Mouse (Mus musculus) forebrain, embryonic 11.5 days (tissue): ENCODE measurements around the gene Agbl4. TPM values are rescaled to one million over a fixed set of nuclear protein-coding genes. Genes with fewer than 3 reads are reported as not detected.

Experiments
- ATAC-seq: fragments of 200-750 bp; cut with Nextera tagmentation; replicated peaks from 2 replicates; pipeline ENCODE4 v1.8.0; 2017; ENCODE audit warnings: moderate TSS enrichment; ENCODE audit not compliant: low FRiP score
- DNase-seq: peaks from one replicate; pipeline ENCODE4 v3.0.0-alpha.2; 2017; ENCODE audit warnings: low spot score
- H3K27ac ChIP-seq: fragments of 300-500 bp; sonication (generic); 2 replicates; pipeline ENCODE4 v1.5.1; 2014; ENCODE audit warnings: low read depth, low read length
- H3K27me3 ChIP-seq: fragments of 300-500 bp; sonication (generic); 2 replicates; pipeline ENCODE4 v1.6.1; 2014; ENCODE audit warnings: mild to moderate bottlenecking, low read length, mixed read lengths; ENCODE audit not compliant: control insufficient read depth, insufficient read depth
- H3K36me3 ChIP-seq: fragments of 300-500 bp; sonication (generic); 2 replicates; pipeline ENCODE4 v1.6.1; 2014; ENCODE audit warnings: mild to moderate bottlenecking, low read length, moderate library complexity, mixed read lengths; ENCODE audit not compliant: control insufficient read depth, insufficient read depth
- H3K4me1 ChIP-seq: fragments of 300-500 bp; sonication (generic); replicated peaks from 2 replicates; pipeline ENCODE4 v1.6.1; 2014; ENCODE audit warnings: low read length, mixed read lengths; ENCODE audit not compliant: control insufficient read depth, insufficient read depth
- H3K4me2 ChIP-seq: fragments of 300-500 bp; sonication (generic); 2 replicates; pipeline ENCODE4 v1.6.1; 2014; ENCODE audit warnings: low read depth, mild to moderate bottlenecking, low read length, moderate library complexity, mixed read lengths; ENCODE audit not compliant: severe bottlenecking
- H3K4me3 ChIP-seq: fragments of 300-500 bp; sonication (generic); 2 replicates; pipeline ENCODE4 v1.5.1; 2014; ENCODE audit warnings: low read depth, low read length
- H3K9ac ChIP-seq: fragments of 300-500 bp; sonication (generic); 2 replicates; pipeline ENCODE4 v1.6.1; 2014; ENCODE audit warnings: low read length
- H3K9me3 ChIP-seq: fragments of 300-500 bp; sonication (generic); 2 replicates; pipeline ENCODE4 v1.6.1; 2016; ENCODE audit warnings: low read length, mixed read lengths; ENCODE audit not compliant: control insufficient read depth
- WGBS: fragments of 180-500 bp; shearing (Covaris S2); extraction: QIAGEN DNeasy Blood & Tissue Kit; methylation state at CpG from one replicate; pipeline ENCODE4 v1.1.7; 2014; 5-methylcytosine and 5-hydroxymethylcytosine counted together
- polyA plus RNA-seq: library from polyadenylated mRNA; unstranded; fragments of >200 nt; fragmentation: Nextera tagmentation; extraction: Ambion mirVana; gene quantifications from 2 replicates; pipeline ENCODE4 v1.2.1, GENCODE M21; 2014

Gene Agbl4
- polyA plus RNA-seq, 1 experiment from 2014 or later, result 1.1 TPM

DNA sequence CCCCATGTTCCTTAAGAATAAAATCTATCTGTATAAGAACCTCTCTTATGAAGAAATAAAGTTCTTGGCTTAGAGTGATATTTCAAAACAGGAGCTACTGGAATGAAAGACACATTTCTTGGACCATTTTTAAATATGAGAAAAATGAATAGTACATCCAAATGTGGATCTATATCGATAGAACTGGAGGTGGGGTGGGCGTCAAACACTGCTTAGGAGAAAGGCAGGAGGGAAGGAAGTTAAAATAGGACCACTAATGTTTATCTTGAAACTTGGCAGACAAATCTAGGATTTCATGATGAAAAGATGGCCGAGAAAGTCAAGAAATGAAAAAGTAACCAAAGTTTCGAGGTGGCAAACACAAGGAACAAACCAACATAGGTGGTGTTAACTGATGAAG lies 391.1 kb downstream of the Agbl4 start:
- Histone ChIP-seq H3K4me3 (no peak overlapping the region), H3K9ac (no peak overlapping the region), H3K27me3 (no peaks in the 10 kb centered on the region), H3K4me1 (no peaks in the 10 kb centered on the region), H3K27ac (no peak overlapping the region), H3K4me2 (no peak overlapping the region), H3K9me3 (no peaks in the 10 kb centered on the region), H3K36me3 (no peaks in the 10 kb centered on the region)
- 85% methylated on average over 4 of the region's 4 CpGs for WGBS
- ATAC-seq (no peak), DNase-seq (no peak)

DNA sequence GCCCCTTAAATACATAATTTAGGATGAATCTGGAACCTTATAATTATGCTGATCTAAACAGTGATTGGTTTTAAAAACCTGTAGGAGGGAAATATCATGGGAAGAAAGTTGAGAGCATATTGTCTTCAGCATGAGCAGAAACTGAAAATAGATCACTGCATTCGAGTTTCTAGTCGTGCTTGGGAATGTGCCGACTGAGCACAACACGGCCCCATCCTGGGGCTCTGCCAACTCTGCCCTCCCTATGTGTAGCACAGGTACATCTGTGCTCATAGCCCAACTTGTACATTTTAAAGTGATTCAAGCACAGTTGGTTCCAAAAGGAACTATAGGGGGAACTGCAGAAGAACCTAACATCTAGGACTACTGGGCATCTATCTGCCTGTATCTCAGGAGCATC lies 402.4 kb downstream of the Agbl4 start:
- Histone ChIP-seq H3K4me2 (no peak overlapping the region), H3K4me1 (no peaks in the 10 kb centered on the region), H3K9ac (no peak overlapping the region), H3K9me3 (no peaks in the 10 kb centered on the region), H3K27ac (no peak overlapping the region), H3K27me3 (no peaks in the 10 kb centered on the region), H3K4me3 (no peak overlapping the region), H3K36me3 (no peaks in the 10 kb centered on the region)
- ATAC-seq (no peak), DNase-seq (no peak)
- 91% methylated on average over 4 of the region's 4 CpGs for WGBS

DNA sequence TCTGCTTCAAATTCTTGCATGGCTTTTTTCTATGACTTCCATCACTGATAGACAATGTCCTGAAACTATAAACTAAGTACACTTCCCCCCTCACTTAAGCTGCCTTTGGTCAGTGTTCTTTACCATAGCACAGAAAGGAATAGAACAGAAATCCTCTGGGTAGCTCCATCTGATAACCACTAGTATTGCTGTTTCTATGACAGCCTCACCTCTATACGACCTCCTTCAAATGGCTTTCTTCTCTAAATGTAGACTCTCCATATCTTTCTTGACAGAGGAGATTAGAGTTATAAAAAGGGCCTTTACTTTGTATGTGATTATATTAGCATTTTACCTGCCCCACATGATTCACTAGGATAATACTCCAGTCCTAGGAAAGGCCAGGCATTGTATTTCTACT lies 413.5 kb downstream of the Agbl4 start:
- DNase-seq, result no peak
- H3K36me3 ChIP-seq, result no peaks in the 10 kb centered on the region
- no peak overlapping the region for H3K27ac ChIP-seq
- H3K4me2 ChIP-seq, result no peak overlapping the region
- no peak for ATAC-seq
- H3K9me3 ChIP-seq, result no peaks in the 10 kb centered on the region
- WGBS, result 82% methylated on average over 1 of the region's 1 CpGs
- no peaks in the 10 kb centered on the region for H3K4me1 ChIP-seq
- H3K27me3 ChIP-seq, result no peaks in the 10 kb centered on the region
- H3K9ac ChIP-seq, result no peak overlapping the region
- H3K4me3 ChIP-seq, result no peak overlapping the region

DNA sequence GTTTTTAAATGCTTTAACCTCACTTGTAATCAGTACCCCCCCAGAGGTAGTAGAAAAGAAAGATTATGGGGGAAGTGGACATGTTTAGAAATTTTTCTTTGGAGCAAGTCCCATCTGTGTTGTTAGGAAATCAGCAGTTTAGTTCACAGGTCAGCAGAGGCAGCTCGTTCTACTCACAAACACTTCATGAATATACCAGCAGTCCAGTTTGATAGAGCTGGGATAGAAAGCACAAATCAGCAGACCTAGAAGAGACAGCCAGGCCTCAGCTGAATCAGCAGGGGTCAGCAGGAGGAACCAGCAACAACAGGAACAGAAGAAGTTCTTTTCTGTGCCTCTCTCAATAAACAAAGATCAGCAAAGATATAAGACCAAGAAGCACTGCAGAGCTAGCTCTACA lies 435.3 kb downstream of the Agbl4 start:
- Histone ChIP-seq H3K36me3 (no peaks in the 10 kb centered on the region), H3K9ac (no peak overlapping the region), H3K4me1 (no peaks in the 10 kb centered on the region), H3K27ac (no peak overlapping the region), H3K4me3 (no peak overlapping the region), H3K4me2 (no peak overlapping the region), H3K9me3 (no peaks in the 10 kb centered on the region), H3K27me3 (no peaks in the 10 kb centered on the region)
- 58% methylated on average over 1 of the region's 1 CpGs for WGBS
- DNase-seq (no peak), ATAC-seq (no peak)

DNA sequence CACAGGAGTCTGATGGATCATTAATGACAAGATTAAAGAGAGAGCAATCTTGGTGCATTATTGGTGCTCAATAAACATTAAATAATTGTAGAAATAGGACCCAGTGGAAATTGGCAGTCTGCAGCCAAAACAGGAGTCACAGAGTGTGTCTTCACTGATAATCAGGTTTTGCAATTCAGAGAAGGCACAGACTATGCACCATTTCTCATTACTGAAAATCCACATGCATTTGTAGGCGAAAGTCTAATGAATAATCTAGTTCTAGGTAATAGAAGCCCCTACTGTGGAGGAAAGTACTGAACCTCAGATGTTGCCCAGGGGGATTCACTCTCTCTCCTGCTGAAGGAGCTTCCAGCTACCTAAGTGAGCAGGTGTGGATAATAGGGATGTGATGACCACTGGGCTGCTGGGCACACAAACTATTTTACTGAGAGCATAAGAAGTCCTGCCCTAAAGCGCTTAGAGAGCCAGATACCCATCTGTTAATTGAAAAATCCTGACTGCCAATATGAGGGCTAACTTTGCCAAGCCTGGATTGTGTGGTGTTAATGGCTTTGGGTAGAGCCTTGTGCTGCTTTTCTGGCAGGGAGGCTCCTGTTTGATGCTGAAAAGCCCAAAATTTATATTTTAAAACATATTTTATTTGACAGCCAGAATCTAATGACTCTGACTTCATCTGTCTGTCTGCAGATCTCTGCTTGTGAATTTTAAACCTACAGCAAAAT lies 482.4 kb downstream of the Agbl4 start:
- ATAC-seq (no peak), DNase-seq (no peak)
- Histone ChIP-seq H3K4me1 (no peaks in the 10 kb centered on the region), H3K4me2 (no peak overlapping the region), H3K36me3 (no peaks in the 10 kb centered on the region), H3K9me3 (no peaks in the 10 kb centered on the region), H3K9ac (no peak overlapping the region), H3K27ac (no peak overlapping the region), H3K4me3 (no peak overlapping the region), H3K27me3 (no peaks in the 10 kb centered on the region)
- 90% methylated on average over 2 of the region's 2 CpGs for WGBS

DNA sequence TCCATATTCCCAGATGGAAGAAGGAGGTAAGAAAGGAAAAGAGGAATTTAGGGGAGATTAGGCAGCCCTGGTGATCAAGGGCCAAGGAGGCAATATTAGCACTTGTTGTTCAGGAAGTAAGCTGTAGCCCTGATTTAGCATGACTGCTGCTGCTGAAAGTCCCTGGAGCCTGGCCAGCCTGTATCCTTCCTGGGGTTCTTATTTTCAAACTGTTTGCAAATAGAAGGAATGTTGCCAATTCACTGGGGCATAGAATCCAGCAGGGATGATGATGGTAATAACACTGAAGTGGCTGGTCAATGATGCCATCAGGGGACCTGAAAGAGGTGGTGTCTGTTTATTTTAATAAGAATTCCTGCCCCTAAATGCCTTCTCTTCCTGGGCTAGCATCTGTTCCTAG lies 518.6 kb downstream of the Agbl4 start:
- DNase-seq (no peak), ATAC-seq (no peak)
- Histone ChIP-seq H3K9ac (no peak overlapping the region), H3K9me3 (no peaks in the 10 kb centered on the region), H3K4me3 (no peak overlapping the region), H3K36me3 (no peaks in the 10 kb centered on the region), H3K27ac (no peak overlapping the region), H3K4me1 (no peaks in the 10 kb centered on the region), H3K4me2 (no peak overlapping the region), H3K27me3 (no peaks in the 10 kb centered on the region)

DNA sequence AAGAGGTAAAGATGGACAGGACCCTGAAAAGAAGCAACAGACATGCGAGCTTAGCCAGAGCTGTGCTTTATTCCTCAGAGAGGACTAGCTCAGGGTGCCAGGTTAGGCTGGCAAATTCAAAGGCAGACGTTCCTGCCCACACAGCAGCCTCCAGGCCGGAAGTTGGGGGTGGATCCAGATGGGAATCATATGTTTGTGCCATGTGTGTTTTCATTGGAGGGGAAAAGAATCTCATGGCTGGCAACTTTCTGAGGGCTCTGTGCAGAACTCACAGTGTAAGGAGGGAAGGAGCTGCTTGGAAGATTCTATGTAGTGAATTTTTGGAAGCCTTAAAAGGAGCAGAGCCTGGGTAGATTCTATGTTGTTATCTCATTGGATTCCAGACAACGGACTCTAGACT lies 519.1 kb downstream of the Agbl4 start:
- DNase-seq (no peak), ATAC-seq (no peak)
- no peak overlapping the region for H3K4me3 ChIP-seq
- WGBS, result 63% methylated on average over 4 of the region's 4 CpGs
- H3K4me1 ChIP-seq, result no peaks in the 10 kb centered on the region
- H3K9ac ChIP-seq, result no peak overlapping the region
- no peak overlapping the region for H3K4me2 ChIP-seq
- no peaks in the 10 kb centered on the region for H3K9me3 ChIP-seq
- no peak overlapping the region for H3K27ac ChIP-seq
- no peaks in the 10 kb centered on the region for H3K27me3 ChIP-seq
- no peaks in the 10 kb centered on the region for H3K36me3 ChIP-seq

DNA sequence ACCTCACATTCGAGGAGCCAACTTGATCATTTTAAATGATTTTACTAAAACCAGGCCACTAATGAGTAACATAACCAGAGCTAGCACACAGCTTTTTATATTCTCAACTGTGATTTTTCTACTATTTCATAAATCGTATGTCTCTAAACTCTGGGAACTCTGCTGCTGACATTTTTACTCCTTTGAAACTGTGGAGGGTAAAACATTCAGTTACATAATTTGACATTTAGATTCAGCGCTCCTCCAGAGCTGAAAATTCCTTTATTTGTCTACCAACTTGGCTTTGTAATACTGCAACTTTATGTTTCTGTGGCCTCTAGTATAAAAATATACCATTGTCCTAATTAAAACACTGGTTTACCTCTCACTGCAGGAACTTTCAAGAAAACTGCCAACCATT lies 523.6 kb downstream of the Agbl4 start:
- ATAC-seq (no peak), DNase-seq (no peak)
- no peak overlapping the region for H3K4me2 ChIP-seq
- H3K9ac ChIP-seq, result no peak overlapping the region
- WGBS, result 83% methylated on average over 3 of the region's 3 CpGs
- no peaks in the 10 kb centered on the region for H3K27me3 ChIP-seq
- H3K9me3 ChIP-seq, result no peaks in the 10 kb centered on the region
- H3K27ac ChIP-seq, result no peak overlapping the region
- no peak overlapping the region for H3K4me3 ChIP-seq
- no peaks in the 10 kb centered on the region for H3K36me3 ChIP-seq
- no peaks in the 10 kb centered on the region for H3K4me1 ChIP-seq

DNA sequence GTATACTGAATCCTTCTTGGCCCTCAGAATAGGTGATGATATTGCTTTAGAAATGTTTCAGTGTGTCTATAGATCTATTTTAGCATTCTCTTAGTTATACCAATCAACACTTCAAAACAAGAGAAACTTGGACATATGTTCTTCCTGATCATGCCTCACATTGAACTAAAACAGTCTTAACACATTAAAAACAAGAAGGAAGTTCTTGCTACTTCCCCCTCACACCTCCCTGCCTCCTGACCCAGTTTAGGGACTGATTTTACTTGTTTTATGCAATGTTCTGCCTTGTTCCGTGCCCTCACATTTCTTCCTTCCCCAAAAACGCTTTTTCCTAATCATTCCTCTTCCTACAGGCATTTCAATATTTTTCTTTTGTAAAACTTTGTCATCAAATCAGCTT lies 604.2 kb downstream of the Agbl4 start:
- H3K4me2 ChIP-seq, result no peak overlapping the region
- H3K27ac ChIP-seq, result no peak overlapping the region
- DNase-seq, result no peak
- ATAC-seq, result no peak
- H3K36me3 ChIP-seq, result no peaks in the 10 kb centered on the region
- no peaks in the 10 kb centered on the region for H3K4me1 ChIP-seq
- 81% methylated on average over 2 of the region's 2 CpGs for WGBS
- no peak overlapping the region for H3K9ac ChIP-seq
- no peaks in the 10 kb centered on the region for H3K27me3 ChIP-seq
- H3K9me3 ChIP-seq, result no peaks in the 10 kb centered on the region
- H3K4me3 ChIP-seq, result no peak overlapping the region
